Mouse (Mus musculus): ENCODE data around the gene Gpr22. TPM values are rescaled to one million over a fixed set of nuclear protein-coding genes. Genes with fewer than 3 reads are reported as not detected.

Gene Gpr22
- not detected in 4 replicates for total RNA-seq (2023; ENCODE audit: inconsistent age)

DNA sequence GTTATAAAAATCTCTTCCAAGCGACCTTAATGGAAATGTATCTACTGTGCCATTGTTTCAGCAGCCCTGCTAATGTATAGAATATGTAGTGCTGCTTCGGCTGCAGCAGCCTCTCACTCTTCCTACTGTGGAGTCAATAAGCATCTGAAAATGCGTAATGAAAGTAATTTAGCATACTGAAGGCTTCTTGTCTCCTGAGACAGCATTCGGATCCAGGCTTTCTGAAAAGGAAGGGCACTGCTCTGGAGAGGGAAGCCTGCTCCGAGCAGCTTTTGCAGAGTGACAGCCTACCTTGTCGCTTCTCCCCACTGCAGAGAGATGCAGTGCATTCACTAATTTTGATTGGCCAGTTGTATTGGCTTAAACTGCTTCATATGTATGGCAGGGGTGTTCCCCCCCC lies at the start of gene Gpr22:
TSS of gene Gpr22 (minus strand) at position 348 of the 400 bp plus-strand sequence.

Other genes starting within 250 kb of the Gpr22 start
- 28.1 to 35.6 TPM (median 31.2 TPM) in 4 replicates for gene Cbll1, start 214.3 kb downstream of the Gpr22 start, total RNA-seq (2023; ENCODE audit: inconsistent age)
- not detected in 4 replicates for gene Slc26a4, start 154.0 kb downstream of the Gpr22 start, total RNA-seq (2023; ENCODE audit: inconsistent age)
- gene Bcap29, start 79.3 kb downstream of the Gpr22 start, total RNA-seq (2023; ENCODE audit: inconsistent age) = 27.9 to 39.0 TPM (median 32.5 TPM) in 4 replicates
- 12.4 to 18.7 TPM (median 14.0 TPM) in 4 replicates for gene Dus4l, start 59.1 kb downstream of the Gpr22 start, total RNA-seq (2023; ENCODE audit: inconsistent age)
- gene Cog5, start 59.1 kb downstream of the Gpr22 start, total RNA-seq (2023; ENCODE audit: inconsistent age) = 56.3 to 63.2 TPM (median 58.0 TPM) in 4 replicates
- gene Hbp1, start 236.6 kb upstream of the Gpr22 start, total RNA-seq (2023; ENCODE audit: inconsistent age) = 105 to 123 TPM (median 118 TPM) in 4 replicates